Mouse (Mus musculus) ovary, postnatal 10 days (tissue): ENCODE results near the gene Dusp1.

Source experiments
- DNase-seq: peaks from one replicate; pipeline ENCODE4 v3.0.0; 2022; ENCODE audit warnings: low spot score

Dusp1 gene

GRCm38 (mm10) chr17:26561651-26562181 is at the start of gene Dusp1:
Dusp1 (minus strand) TSS chr17:26562128.
- no peak for DNase-seq

- no peak for DNase-seq
Observed at GRCm38 (mm10) chr17:26611328-26611727, 49.4 kb upstream of the Dusp1 start.

GRCm38 (mm10) chr17:26609820-26610219 is 47.9 kb upstream of the Dusp1 start:
- DNase-seq, result no peak

GRCm38 (mm10) chr17:26608877-26609276 is 46.9 kb upstream of the Dusp1 start:
- no peak for DNase-seq

GRCm38 (mm10) chr17:26608348-26608747 is 46.4 kb upstream of the Dusp1 start:
- no peak for DNase-seq

- DNase-seq, result no peak
Observed at GRCm38 (mm10) chr17:26606516-26606915, 44.6 kb upstream of the Dusp1 start.

GRCm38 (mm10) chr17:26605636-26606035 is 43.7 kb upstream of the Dusp1 start:
- no peak for DNase-seq

GRCm38 (mm10) chr17:26603311-26603710 is 41.4 kb upstream of the Dusp1 start:
- DNase-seq, result no peak

- no peak for DNase-seq
Observed at GRCm38 (mm10) chr17:26602371-26602885, 40.5 kb upstream of the Dusp1 start.

GRCm38 (mm10) chr17:26601926-26602325 is 40.0 kb upstream of the Dusp1 start:
- no peak for DNase-seq

GRCm38 (mm10) chr17:26601514-26601913 is 39.6 kb upstream of the Dusp1 start:
- no peak for DNase-seq

GRCm38 (mm10) chr17:26600913-26601447 is 39.1 kb upstream of the Dusp1 start:
- DNase-seq, result no peak

GRCm38 (mm10) chr17:26598845-26599244 is 36.9 kb upstream of the Dusp1 start:
- DNase-seq, result no peak

GRCm38 (mm10) chr17:26596856-26597481 is 35.0 kb upstream of the Dusp1 start:
- no peak for DNase-seq

- DNase-seq, result no peak
Observed at GRCm38 (mm10) chr17:26596168-26596658, 34.3 kb upstream of the Dusp1 start.

GRCm38 (mm10) chr17:26595448-26596167 is 33.7 kb upstream of the Dusp1 start:
- DNase-seq, result no peak

GRCm38 (mm10) chr17:26594958-26595357 is 33.0 kb upstream of the Dusp1 start:
- no peak for DNase-seq

- DNase-seq, result no peak
Observed at GRCm38 (mm10) chr17:26594171-26594570, 32.2 kb upstream of the Dusp1 start.

GRCm38 (mm10) chr17:26593199-26593598 is 31.3 kb upstream of the Dusp1 start:
- no peak for DNase-seq

- no peak for DNase-seq
Observed at GRCm38 (mm10) chr17:26592510-26592909, 30.6 kb upstream of the Dusp1 start.

- no peak for DNase-seq
Observed at GRCm38 (mm10) chr17:26587961-26588487, 26.1 kb upstream of the Dusp1 start.

- DNase-seq, result no peak
Observed at GRCm38 (mm10) chr17:26584558-26585136, 22.7 kb upstream of the Dusp1 start.
